Mouse (Mus musculus) embryo, embryonic 11.5 days (tissue): ENCODE data around the gene Ctbp2.

Experiments used
- DNase-seq: peaks from one replicate; pipeline ENCODE4 v3.0.0-alpha.2; 2012; ENCODE audit warnings: low read depth, low spot score

The Ctbp2 gene

DNA sequence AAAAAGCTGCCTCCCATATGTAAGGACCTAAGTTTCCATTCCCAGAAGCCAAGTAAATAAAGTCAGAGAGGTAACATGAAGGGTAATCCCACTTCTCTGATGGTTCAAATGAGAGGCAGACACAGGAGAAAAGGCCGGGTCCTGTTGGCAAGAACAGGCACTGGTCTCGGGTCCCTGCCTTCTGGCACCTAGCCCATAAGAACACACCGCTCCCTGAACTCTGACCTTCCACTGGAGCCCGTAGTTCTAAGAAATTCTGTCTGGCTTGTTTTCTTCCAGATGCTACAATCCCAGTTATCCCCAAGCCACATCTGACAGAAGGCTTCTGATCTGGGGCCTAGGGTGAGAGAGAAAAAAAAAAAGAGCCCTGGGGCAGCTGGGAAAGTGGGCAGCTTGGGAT is 35.7 kb downstream of the Ctbp2 start:
- no peak for DNase-seq

DNA sequence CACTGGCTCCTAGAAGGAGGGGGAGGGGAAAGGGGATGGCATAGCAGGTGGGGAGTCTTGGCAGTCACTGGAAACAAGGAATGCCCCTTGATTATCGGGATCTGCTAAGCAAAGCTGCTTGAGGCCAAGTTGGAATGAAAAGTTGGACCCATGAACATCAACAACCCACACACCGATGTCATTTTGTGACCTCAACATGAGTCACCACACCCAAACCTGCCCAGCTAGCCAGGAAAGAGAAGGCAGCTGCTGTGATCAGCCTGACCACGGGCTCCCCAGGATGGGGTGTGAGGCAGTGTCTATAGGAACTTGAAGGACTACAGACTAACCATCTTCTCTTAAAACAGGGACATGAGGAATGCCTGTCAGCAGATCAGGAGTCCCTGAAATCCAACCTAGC is 38.7 kb downstream of the Ctbp2 start:
- no peak for DNase-seq

DNA sequence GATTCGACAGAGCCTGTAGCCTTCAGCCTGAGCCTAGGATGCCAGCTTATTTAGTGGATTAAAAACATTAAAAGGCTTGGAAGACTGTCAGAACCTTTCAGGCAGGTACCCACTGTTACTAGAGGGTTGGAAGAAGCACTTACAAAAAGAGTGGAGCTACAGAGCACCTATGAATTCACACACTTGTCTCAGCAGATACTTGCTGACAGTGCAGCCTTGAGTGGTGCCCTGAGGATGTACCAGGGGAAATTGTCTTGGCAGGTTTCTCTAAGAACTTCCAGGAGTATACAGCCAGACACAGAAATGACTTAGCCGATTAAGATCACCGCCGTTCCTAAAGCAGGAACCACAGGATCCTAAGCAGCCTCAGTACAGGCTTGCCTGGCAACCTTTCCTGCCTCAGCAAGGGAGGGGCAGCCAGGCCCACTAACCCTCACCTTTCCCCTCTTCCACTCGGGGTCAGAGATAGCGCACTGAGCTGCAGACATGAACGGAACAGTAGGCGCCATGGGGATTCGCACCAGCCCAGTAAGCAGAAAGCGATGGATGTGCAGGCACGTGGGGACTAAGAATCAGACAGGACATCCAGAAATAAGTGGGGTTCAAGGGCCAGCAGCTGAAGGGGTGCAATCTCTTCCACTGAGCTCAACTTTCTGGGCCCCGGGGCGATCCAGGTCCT is 40.1 kb downstream of the Ctbp2 start:
- no peak for DNase-seq

DNA sequence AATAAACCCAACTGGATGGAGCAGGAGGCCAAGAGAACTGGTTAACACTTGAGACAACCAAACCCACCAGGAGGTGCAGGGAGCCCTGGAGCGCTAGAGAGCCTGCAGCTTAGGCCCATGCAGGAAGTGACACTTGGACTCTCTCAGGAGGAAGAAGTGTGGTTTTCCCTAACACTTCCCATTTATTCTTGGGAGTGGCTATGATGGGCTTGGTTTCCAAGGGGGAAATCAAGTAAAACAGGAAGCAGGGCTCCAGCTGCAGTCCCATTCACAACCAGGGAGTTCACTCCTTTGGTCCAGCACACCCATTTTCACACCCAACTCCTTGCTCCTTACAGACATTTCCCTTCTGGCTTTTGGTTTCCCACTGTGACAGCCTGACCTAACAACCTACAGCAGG is 45.2 kb downstream of the Ctbp2 start:
- DNase-seq = no peak

DNA sequence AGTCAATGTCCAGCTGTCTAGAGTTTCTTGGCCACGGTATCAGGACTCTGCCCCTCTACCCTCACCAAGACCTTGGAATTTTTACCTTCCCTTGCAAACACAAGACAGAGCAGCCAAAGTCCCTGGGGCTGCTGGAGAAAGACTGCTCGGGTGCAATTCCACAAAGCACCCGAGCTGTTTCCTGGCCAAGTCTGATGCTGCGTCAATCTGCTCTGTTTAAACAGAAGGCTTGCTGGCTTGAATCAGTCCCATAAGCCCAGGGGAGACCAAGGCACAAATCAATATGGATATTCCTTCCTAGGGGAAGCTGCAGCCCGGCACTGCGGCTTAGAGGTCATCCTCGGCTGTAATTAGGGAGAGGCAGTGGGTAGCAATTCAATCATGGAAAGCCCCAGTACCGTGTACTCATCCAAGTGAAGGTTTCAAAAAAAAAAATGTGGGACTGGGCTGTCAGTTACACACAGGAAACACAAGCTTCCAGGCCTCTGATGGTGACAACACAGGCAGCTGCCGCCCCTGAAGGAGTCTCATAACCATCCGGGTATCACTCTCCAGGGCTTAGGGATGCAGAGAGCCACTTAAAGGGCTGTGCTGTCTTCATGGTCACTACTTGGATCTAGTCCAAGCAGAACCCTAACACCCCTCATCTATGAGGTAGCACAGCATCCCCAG is 49.6 kb downstream of the Ctbp2 start:
- no peak for DNase-seq

DNA sequence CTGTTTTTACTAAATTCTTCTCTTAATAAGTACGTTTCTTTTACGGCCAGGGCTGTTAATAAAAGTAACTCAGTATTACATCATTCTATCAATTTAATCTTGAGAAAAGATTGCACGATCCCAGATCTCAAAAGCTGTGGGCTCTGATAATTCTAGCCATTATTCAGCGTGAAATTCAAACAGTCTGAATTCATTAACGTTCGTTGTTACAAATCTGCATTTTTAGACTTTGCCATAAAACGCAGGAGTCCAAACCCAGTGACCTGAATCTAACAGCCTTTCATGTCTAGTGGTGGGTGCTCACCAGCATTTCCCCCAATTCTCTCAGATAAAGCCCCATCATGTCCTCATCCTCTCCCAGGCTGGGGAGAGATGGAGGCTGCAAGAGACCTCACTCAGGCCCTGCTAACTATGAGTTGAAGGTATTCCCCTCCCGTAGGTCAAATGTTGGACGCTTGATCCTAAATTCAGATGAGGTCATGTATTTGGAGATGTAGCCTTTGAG is 51.0 kb downstream of the Ctbp2 start:
- no peak for DNase-seq

DNA sequence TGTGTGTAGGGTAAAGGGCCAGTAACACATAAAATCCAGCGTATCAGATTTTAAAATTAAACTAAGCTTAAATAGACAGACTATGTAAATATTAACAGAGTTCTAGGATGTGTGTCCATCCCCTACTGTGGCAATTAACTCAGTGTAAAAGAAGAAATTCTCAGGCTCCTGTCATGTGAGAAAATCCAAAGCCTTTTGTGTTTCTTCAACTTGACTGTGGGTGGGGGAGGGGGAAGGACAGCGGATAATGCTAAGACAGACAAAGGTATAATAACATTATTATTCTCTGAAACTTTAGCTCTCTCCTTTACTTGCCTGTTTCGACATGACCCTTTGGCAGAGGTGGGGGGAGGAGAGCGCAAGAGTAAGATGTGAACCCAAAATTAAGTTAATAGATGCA is 51.6 kb downstream of the Ctbp2 start:
- DNase-seq = no peak

DNA sequence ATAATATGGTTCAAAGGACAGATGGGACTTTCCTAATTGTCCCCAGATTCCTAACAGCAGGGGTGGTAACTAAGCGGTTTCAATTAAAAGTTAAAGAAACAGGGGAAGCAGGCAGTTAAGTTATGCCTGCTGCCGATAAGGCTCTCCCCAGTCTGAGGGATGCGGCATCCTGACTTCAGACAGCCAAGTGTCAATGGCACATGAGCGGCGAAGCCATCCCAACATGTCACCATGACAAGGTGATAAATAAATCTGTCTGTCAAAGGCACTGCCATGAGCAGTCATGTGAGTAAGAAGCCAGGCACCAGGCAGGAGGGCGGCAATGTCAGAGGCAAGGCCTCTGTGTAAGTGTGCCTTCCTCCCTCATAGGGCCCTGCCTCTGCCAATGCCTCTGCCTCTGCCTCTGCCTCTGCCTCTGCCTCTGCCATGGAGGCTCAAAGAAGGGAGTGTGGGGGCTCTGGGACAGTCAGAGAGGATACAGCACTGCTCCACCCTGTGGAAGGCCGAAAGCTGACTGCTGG is 56.8 kb downstream of the Ctbp2 start:
- DNase-seq = no peak

DNA sequence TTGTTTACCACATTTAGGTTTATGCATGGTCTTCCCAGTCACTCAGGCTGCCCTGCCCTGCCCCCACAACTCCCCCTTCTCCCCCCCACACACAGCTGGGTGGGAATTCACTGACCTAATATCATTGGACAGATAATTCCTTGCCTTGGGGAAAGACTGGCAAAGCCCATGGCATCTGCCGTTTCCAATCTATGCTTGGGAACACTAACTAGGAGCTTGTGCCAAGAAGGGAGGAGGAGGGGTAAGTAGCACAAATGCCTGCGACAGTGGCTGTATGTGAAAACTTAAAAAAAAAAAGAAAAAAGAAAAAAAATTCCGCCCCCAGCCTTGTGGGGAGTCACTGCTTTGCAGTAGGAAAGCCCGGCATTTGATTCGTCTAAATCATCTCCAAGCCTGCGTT is 57.4 kb downstream of the Ctbp2 start:
- no peak for DNase-seq

DNA sequence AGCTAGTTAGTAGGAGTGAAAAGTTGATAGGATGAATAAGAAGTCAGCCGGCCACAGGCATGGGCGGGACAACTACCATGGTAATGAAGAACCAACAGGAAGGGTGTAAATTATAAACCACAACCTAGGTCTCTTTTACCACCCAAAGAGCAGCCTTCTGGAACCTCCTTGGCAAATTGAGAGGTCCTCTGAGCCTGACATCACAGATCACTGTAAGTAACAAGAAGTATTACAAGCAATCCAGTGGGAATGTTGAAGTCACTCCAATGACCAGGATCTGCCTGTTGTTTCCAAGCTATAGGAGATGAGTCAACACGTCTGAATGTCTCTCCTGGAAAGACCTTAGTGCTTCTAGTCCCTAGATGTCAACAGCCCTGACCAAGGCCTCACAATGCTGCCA is 62.1 kb downstream of the Ctbp2 start:
- no peak for DNase-seq

DNA sequence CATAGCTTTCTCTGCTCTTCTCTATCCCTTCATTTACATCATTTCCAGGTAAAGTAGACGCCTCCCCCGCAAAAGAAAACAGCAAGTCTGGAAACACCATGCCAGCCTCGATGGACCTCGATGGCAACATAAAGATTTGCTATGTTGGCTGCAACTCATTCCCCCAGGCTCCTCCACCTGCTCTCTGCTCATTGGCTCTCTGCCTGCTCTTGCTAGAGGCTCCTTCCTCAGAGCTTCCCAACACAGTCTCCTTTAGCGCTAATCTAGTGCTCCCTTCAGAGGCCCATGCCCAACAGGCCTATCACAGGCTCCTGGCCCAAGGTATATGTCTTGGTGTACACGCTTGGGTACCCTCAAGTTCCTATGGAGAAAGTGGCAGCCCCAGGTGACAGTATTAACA is 64.0 kb downstream of the Ctbp2 start:
- DNase-seq = no peak

DNA sequence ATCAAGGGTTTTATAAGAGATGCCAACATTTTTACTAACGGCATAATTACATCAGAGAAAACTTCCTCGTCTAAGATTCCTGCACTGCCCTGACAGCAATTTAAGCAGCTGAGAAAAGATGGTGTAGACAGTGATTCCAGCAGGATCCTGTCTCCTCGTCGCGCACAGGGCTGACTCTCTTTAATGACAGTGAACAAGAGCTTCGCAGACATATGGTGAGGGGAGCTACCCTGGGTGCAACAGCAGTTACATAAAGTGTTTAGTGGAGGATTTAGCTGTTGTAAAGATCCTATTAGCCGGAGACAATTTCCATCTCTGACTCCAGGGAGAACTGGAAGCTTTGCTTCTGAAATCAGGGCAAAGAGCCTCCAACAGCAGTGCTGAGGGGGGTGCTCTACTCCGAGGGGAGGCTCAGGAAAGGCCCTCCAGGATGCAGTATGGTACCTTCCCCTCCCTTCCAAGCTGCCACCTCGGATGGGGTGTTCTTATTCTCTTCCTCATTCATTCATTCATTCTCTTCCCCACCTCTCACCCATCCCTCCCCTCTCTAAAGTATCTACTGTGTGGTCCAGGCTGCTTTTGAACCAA is 64.5 kb downstream of the Ctbp2 start:
- no peak for DNase-seq

DNA sequence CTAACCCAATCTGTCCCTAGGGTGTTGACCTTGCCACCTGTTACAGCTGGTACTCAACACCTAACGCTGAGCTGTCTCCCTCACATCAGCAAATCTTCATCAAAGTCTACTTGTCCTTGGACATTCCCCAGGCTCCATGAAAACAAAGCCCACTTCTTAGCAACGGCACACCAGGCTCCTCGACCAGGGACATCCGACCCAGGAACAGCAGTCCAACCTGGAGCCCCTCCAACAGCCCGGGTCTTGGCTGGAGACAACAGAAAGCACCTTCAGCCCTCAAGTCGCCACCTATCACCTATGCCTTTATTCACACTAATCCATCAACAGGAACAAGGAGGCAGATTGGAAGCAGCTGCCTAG is 65.0 kb downstream of the Ctbp2 start:
- no peak for DNase-seq

DNA sequence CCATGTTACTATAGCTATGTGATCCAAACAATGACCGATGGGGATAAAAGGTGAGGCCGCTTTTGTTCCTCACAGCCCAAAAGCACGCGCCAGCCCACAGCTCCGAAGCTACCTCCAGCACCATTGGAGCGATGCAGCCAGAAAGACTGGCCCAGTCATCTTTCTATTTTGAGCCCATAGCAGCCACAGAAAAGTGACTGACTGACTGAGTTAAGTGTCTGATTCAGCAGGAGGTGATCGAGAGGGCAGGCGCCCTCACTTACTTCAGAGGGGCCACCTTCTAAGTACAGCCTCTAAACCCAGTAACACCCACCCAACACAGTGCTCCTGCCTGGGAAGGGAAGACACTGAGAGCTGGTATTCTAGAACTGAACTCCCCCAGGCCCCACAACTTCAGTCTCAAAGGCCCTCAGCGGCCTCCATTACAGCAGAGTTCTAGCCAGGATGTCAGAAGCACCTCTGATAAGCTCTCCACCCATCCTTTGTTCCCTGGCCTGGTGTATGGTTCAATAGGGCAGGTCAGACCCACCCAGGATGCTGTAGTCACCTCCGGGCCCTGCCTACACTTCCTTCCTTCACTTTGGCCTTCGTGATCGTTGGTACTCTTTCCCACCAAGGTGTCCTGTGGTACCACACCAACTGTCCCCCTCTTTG is 65.5 kb downstream of the Ctbp2 start:
- DNase-seq = no peak

DNA sequence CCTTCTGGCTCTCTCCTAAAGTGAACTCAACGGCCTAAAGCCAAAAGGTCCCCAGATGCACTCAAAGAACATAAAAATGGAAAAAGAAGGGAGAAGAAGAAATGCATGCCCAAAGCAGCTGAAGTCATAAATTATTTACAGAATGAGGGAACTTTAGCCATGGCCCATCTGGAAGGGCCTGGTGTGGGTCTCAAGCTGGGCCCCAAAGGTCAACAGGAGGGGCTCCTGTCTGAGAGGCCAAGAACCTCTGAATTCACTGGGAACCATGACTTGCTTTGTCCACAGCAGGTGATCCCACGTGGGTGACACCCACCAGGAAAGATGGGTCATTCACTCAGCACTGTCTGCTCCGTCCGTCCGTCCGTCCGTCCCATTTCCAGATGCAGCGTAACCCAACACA is 67.2 kb downstream of the Ctbp2 start:
- no peak for DNase-seq

DNA sequence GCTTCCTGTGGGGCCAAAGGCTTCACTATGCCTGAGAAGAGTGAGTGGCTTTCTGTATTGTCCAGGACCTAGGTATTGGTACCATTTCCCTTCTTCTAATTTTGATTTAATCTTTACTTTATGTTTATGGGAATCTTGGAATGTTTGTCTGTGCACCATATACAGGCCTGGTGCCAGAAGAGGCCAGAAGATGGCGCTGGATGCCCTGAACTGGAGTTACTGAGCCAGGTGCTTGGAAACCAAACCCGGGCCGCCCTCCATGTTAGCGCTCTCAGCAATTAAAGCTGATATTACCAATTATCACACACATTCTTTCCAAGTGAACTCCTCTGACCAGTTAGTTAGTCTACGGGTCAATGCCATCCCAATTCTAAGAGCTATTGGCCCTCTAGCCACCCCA is 69.7 kb downstream of the Ctbp2 start:
- no peak for DNase-seq

DNA sequence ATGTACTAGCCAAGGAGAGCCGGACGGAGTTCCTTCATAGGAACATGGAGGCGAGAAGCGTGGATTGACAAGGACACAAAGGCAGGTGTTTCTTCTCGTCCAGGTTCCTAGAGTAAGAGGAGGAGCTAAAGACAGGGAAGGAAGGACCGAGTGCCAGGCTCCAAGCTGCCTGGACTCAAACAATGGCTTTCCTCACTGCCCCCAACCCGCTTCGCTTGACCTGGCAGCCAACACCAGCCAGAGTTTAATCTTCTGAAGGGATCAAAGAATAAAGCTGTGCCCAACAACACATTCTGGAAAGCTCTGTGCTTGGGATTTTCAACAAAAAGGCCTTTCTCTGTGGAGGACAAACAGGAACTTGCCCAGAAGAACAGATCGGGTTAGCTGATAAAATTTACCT is 70.4 kb downstream of the Ctbp2 start:
- no peak for DNase-seq

DNA sequence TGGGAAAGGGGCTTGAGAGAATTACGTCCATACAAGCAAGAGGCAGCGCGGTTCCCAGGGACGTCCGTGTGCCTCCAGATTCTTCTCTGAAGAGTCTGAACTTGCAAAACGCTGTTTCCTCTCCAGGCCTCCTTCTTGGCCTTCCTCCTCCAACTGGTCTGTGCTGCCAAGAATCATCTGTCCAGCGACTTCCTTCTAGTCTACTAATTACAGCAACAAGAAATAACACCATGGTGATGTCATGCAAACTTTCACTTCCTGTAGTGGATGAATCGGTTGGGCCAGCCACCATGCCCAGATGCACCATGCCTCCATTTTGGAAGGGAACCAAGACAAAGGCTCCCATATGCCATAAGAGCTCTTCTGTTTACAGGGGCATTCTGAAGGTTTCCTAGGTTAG is 71.3 kb downstream of the Ctbp2 start:
- no peak for DNase-seq

DNA sequence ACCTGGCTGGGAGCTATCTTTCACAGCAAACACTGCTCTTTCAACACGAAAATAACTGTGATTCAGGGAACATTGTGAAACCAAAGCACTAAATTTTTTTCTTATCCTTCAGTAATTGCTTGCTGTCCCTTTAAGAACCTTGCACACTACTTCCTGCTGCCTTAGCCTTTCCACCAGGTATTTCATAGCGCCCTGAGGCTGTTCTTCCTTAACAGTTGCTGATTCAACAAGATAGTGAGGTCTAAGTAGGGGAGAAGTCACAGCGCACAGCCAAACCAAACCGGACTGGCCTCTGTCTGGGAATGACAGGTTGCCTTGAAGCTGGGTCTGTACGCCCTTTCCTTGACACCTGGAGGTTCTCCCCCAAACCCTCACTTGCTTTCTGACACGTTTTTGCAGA is 73.5 kb downstream of the Ctbp2 start:
- DNase-seq = no peak

DNA sequence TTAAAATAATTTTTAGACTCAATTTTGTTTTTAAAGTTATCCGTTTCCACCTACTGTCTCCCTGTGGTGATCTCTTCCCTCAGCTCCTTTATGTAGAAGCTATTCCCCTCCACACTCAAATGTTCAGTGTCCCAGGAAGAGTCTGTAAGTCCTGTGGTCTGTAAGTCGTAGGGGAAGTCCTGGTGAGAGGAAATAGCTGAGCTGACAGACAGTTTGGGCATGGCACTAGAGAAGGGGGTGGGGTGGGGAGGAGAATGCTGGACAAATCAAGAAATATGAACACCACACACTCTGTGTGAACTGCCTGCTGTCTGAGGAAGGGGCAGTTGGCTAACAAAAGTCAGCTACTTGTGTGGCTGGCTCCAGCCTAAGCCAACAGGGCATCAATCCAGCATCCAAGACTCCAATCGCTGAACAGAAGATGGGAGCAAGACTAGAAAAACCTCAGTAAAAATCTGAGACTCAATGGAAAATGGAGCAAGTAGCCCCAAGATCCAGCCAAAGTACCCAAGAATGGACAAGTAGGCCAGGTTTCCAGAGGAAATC is 76.0 kb downstream of the Ctbp2 start:
- DNase-seq = no peak

DNA sequence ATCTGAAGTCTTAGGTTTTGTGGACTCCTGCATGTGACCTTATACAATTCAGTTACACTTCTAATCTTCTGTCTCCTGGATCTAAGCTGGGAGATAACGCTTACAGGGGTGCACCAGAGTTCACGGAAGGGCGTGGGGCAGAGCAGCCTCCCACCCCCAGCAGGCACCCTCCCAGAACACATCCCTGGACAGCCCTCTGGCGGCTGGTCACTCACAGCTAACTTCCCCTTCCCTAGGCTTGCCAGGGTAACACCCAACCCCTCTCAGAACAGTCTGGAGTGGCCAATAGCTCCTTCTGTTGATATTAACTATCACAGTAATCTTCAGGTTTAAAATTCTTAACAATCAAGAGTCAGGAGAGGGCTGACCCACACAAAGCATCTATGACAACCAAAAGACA is 76.9 kb downstream of the Ctbp2 start:
- no peak for DNase-seq

DNA sequence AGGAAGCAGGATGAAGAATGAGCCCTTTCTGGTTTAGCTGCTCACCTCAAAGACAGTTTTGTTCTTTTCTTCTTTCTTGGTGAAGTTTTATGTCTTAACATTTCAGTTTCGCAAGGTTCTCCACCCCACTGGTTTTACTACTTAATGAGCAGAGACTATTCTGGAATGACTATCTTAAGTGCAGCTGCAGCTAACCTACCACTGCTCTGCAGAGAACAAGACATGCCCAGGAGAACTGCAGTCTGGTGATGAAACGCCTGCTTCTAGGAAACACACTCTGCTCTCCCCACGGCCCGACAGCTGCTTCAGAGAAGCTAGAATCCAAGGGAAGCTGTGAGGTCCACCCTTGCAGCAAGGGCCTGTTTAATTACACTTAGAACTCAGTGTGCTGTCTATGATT is 79.4 kb downstream of the Ctbp2 start:
- DNase-seq = no peak
